Mouse (Mus musculus) liver, postnatal 0 days (tissue): ENCODE data around the gene Myo1b. TPM values are rescaled to one million over a fixed set of nuclear protein-coding genes. Genes with fewer than 3 reads are reported as not detected.

Source experiments
- ATAC-seq: fragments of 200-750 bp; cut with Nextera tagmentation; 2 replicates; pipeline ENCODE4 v1.8.0; 2017; ENCODE audit warnings: mild to moderate bottlenecking, moderate library complexity
- DNase-seq: peaks from one replicate; pipeline ENCODE4 v3.0.0-alpha.2; 2016
- H3K27ac ChIP-seq: fragments of 300-500 bp; sonication (generic); 2 replicates; pipeline ENCODE4 v1.5.1; 2014; ENCODE audit warnings: antibody characterized with exemption, moderate library complexity, mild to moderate bottlenecking, low read depth
- H3K27me3 ChIP-seq: fragments of 300-500 bp; sonication (generic); 2 replicates; pipeline ENCODE4 v1.6.1; 2014; ENCODE audit warnings: low read length, control low read depth, mixed read lengths; ENCODE audit not compliant: insufficient read depth
- H3K36me3 ChIP-seq: fragments of 300-500 bp; sonication (generic); replicated peaks from 2 replicates; pipeline ENCODE4 v1.6.1; 2014; ENCODE audit warnings: mild to moderate bottlenecking, control low read depth, low read length, moderate library complexity, mixed read lengths; ENCODE audit not compliant: insufficient read depth
- H3K4me1 ChIP-seq: fragments of 300-500 bp; sonication (generic); 2 replicates; pipeline ENCODE4 v1.6.1; 2014; ENCODE audit warnings: antibody characterized with exemption, mild to moderate bottlenecking, control low read depth; ENCODE audit not compliant: insufficient read depth
- H3K4me2 ChIP-seq: fragments of 300-500 bp; sonication (generic); 2 replicates; pipeline ENCODE4 v1.6.1; 2014; ENCODE audit warnings: low read depth, mild to moderate bottlenecking, low read length, moderate library complexity, mixed read lengths
- H3K4me3 ChIP-seq: fragments of 300-500 bp; sonication (generic); 2 replicates; pipeline ENCODE4 v1.5.1; 2014; ENCODE audit warnings: low read depth, low read length
- H3K9ac ChIP-seq: fragments of 300-500 bp; sonication (generic); replicated peaks from 2 replicates; pipeline ENCODE4 v1.6.1; 2014; ENCODE audit warnings: mild to moderate bottlenecking, moderate library complexity
- H3K9me3 ChIP-seq: fragments of 300-500 bp; sonication (generic); 2 replicates; pipeline ENCODE4 v1.6.1; 2016; ENCODE audit warnings: mild to moderate bottlenecking, control low read depth, low read length, mixed read lengths
- CTCF ChIP-seq: sonication (generic); IDR thresholded peaks from 2 replicates; pipeline ENCODE4 v1.5.1; 2016; ENCODE audit warnings: antibody characterized with exemption, low read depth
- EP300 ChIP-seq: IDR thresholded peaks from 2 replicates; pipeline ENCODE4 v1.6.1; 2016; ENCODE audit warnings: antibody characterized with exemption, low read depth, mild to moderate bottlenecking
- WGBS: fragments of 180-500 bp; shearing (Covaris S2); extraction: QIAGEN DNeasy Blood & Tissue Kit; methylation state at CpG from one replicate; pipeline ENCODE4 v1.1.7; 2014; ENCODE audit not compliant: insufficient replicate concordance; 5-methylcytosine and 5-hydroxymethylcytosine counted together
- polyA plus RNA-seq: library from polyadenylated mRNA; unstranded; fragments of >200 nt; fragmentation: Nextera tagmentation; extraction: Ambion mirVana; gene quantifications from 2 replicates; pipeline ENCODE4 v1.2.1, GENCODE M21; 2015

Gene Myo1b
- polyA plus RNA-seq: 10.7 and 12.6 TPM in 2 replicates

DNA sequence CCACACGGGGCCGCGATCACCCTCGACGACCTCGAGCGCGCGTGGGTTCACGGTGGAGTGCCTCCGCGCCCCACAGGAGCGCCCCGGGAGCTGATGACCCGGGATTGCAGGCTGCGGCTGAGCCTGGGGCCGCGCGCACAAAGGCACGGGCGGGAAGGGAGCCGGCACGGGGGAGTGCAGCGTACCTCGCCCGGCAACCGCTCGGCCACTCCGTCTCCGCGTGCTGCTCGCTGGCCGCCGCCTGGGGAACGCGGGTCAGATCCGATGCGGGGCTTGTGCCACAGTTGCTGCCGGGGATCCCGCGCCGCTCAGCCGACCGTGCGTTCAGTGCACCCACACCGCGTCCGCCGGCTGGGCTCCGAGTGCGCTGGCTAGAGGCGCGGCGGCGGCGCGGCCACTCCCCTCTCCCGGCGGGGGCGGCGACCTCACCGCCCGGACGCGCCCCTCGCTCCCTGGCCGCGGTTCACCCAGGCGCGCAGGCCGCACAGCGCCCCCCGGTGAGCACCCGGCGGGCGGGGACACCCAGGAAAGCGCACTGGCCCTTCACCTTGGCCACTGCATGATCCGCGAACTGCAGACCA, at the start of gene Myo1b:
Gene Myo1b, minus strand, starts transcription at position 496 of the 581 bp plus-strand sequence.
- TF ChIP-seq EP300: no peak
- peak; percentile 61 for TF ChIP-seq CTCF
- Histone ChIP-seq H3K4me2 (peak within 1 kb of the TSS; percentile 87), H3K4me1 (peaks cover 12% of the 10 kb centered on the region), H3K27me3 (peaks cover 7% of the 10 kb centered on the region), H3K36me3 (no peaks in the 10 kb centered on the region), H3K9me3 (no peaks in the 10 kb centered on the region), H3K4me3 (peak within 1 kb of the TSS; percentile 74), H3K27ac (peak within 1 kb of the TSS; percentile 64), H3K9ac (peak within 1 kb of the TSS; percentile 77)
- WGBS: under 1% methylated on average over 59 of the region's 79 CpGs
- DNase-seq: peak; percentile 81
- ATAC-seq: peak; percentile 93

DNA sequence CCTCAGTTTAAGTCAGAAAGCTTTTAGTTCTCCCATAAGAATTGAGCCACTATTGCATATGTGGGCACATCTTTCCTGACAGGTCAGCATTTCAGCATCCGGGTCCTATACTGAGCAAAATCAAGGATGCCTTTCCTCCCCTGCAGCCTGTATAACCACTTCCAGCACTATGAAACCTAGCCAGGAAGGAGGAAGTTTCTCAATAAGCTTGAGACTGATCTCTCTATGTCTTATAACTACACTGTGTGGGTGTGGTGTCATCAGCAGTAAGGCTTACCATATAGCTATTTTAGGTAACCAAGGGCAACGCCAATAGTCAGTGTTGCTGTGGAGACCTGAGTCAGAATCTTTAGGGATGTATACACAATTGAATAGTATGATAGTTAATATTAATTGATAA, 48.8 kb upstream of the Myo1b start:
- DNase-seq (no peak), ATAC-seq (no peak)
- no peaks in the 10 kb centered on the region for H3K4me1 ChIP-seq
- H3K36me3 ChIP-seq: no peaks in the 10 kb centered on the region
- no peaks in the 10 kb centered on the region for H3K27me3 ChIP-seq
- H3K4me2 ChIP-seq: no peak overlapping the region
- H3K27ac ChIP-seq: no peak overlapping the region
- no peak overlapping the region for H3K4me3 ChIP-seq
- 65% methylated on average over 2 of the region's 2 CpGs for WGBS
- H3K9ac ChIP-seq: no peak overlapping the region
- H3K9me3 ChIP-seq: no peaks in the 10 kb centered on the region
- no peak for TF ChIP-seq CTCF
- TF ChIP-seq EP300: no peak

DNA sequence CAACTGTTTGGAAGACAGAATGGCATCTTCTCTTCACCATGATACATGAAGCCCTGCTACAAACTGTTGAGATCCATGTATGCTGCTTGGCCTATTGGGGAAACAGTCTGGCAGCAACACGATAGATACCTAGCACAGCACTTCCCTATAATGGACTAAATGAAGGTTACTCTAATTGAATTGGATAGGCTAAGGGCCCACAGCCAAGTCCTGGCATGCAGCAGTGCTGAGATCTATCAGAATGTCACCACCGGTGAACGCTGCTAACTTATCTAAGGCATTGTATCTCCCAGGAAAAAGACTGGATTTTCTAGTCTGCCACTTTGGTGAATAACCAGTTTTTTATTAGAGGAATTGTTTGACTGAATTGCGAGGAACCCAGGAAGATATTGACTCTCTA, 31.2 kb upstream of the Myo1b start:
- Histone ChIP-seq H3K9ac (no peak overlapping the region), H3K27ac (no peak overlapping the region), H3K9me3 (no peaks in the 10 kb centered on the region), H3K4me2 (no peak overlapping the region), H3K27me3 (no peaks in the 10 kb centered on the region), H3K4me1 (no peaks in the 10 kb centered on the region), H3K4me3 (no peak overlapping the region), H3K36me3 (no peaks in the 10 kb centered on the region)
- no peak for DNase-seq
- no peak for ATAC-seq
- TF ChIP-seq CTCF: no peak
- TF ChIP-seq EP300: no peak
- WGBS: 79% methylated on average over 4 of the region's 4 CpGs

DNA sequence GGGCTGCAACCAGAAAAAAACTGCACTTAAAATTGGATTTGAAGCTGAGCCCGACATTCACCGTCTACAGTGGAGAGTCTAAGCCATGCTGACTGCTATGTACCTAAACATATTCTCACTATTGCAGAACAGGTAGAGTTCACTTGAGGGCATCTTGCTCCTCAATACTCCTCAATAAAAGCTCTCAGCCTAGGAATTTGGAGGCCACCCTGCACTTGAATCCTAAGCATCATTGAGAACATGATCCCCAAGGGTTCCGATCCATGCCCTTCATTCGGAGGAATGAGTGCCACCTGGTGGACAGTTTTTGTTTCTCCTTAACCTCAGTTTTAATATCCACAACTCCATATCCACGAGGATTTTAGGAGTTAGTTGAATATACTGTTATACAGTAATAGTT, 28.9 kb upstream of the Myo1b start:
- Histone ChIP-seq H3K9me3 (no peaks in the 10 kb centered on the region), H3K4me3 (no peak overlapping the region), H3K27me3 (no peaks in the 10 kb centered on the region), H3K4me1 (no peaks in the 10 kb centered on the region), H3K4me2 (no peak overlapping the region), H3K36me3 (no peaks in the 10 kb centered on the region), H3K9ac (no peak overlapping the region), H3K27ac (no peak overlapping the region)
- 42% methylated on average over 5 of the region's 5 CpGs for WGBS
- ATAC-seq (no peak), DNase-seq (peak; percentile 50)
- peak; percentile 78 for TF ChIP-seq CTCF
- TF ChIP-seq EP300: no peak

DNA sequence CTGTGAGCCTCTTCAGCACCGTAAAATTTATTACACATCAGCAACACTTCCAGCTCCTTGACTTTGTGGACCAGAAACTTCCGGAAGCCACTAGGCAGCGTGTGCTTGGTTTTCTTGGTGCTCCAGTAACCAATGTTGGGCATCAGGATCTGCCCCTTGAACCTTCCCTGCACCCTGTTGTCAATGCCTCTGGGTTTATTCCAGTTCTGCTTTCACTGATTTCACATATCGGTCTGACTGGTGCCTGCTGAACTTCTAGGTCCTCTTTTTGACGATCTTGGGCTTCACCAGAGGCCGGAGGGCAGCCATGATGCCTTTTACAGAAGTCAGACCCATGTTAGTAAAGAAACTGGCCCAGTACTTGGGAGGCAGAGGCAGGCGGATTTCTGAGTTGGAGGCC, 22.5 kb upstream of the Myo1b start:
- ATAC-seq (no peak), DNase-seq (no peak)
- no peak for TF ChIP-seq CTCF
- no peak for TF ChIP-seq EP300
- Histone ChIP-seq H3K4me1 (peaks cover 10% of the 10 kb centered on the region; the same call in 1 of the 2 replicates), H3K9me3 (no peaks in the 10 kb centered on the region), H3K27me3 (no peaks in the 10 kb centered on the region), H3K9ac (no peak overlapping the region), H3K27ac (no peak overlapping the region), H3K36me3 (no peaks in the 10 kb centered on the region), H3K4me3 (no peak overlapping the region), H3K4me2 (no peak overlapping the region)
- WGBS: 72% methylated on average over 7 of the region's 7 CpGs

DNA sequence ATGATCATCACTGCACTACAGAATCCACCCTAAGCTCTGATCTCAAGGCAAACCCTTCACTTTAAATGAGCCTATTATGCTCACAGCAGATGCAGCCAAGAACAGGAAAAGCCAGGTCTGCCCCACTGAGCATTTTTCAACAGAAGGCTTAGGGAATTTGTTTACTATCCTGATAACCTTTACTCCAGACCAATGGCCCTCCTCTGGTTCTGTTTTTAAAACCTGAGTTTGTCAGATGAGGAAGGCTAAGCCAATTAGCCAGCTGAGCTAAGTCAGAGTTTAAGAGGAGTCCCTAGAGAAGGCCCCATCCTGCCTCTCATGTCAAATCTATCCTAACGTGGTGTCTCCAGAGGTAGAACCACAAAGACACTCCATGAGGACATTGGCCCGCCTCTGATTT, 19.1 kb upstream of the Myo1b start:
- Histone ChIP-seq H3K9ac (no peak overlapping the region), H3K4me3 (no peak overlapping the region), H3K4me1 (peaks cover 14% of the 10 kb centered on the region), H3K9me3 (no peaks in the 10 kb centered on the region), H3K27ac (peak overlapping the region; percentile 57), H3K36me3 (no peaks in the 10 kb centered on the region), H3K4me2 (no peak overlapping the region), H3K27me3 (no peaks in the 10 kb centered on the region)
- no peak for DNase-seq
- peak; percentile 28 for ATAC-seq
- 27% methylated on average over 2 of the region's 2 CpGs for WGBS
- TF ChIP-seq CTCF: no peak
- no peak for TF ChIP-seq EP300
